Mouse (Mus musculus) MEL-GATA-1-ER (cell line): ENCODE measurements around the gene Dnajc5.

Experiments used
- DNase-seq: peaks from one replicate; pipeline ENCODE4 v3.0.0-alpha.2; 2012; ENCODE audit warnings: low read depth; ENCODE audit errors: extremely low read depth

The Dnajc5 gene

DNA sequence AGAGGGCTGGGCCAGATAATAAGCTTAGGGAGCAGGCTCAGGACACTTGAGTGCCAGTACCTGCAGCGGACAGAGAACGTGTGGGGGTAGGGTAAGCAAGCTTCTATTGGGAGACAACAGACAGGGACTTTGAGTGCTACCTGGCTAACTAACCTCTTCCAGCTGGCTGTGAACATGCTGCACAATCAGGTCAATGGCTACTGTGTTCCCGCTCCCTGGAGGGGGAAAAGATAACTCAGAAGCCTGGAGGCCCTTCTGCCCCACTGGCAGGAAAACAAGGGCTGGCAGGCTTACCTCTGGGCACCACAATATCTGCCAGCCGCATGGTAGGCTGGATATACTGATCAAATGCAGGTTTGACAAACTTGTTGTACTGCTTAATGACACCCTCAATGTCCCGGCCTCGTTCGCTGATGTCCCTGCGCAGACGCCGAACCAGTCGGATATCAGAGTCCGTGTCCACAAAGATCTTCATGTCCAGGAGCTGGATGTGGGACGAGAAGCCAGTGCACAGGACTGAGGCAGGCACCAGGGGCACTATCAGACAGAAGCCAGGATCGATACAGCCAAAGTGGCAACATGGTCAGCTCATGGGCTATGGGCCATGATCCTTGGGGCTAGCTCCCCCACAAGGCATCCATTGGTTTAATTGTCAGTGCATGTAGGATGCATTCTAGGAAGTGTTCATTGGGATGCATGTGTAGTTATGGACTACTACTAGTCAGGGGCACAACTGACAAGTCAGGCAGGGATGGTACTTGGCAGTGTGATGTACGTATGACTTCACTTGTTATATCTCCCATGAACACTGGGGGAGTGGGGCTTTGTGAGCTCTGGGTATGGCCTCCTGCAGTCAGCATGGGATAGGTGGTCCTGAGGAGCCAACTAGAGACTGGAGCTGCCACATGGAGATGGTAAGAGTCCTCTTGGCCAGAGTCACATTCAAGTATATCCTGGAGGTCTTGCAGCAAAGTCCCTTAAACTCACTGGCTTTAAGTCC, 52.9 kb downstream of the Dnajc5 start:
- no peak for DNase-seq

DNA sequence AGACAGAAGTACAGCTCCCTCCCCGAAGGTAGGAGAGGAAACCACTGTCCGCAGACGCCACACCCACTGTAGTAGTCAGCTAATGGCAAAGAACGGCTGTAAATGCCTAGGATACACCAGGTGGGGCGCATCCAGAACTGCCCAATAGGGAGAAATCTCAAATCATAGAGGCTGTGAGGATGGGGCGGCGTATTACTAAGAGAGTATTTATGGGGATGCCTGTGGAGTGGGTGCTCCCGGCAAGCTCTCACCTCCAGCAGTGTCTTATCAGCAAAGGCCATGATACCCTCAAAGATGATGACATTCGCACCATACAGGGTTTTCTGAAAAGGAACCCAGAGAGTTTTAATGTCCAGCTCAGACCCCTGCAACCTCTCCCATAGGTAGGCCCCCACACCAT, 53.7 kb downstream of the Dnajc5 start:
- DNase-seq: no peak

DNA sequence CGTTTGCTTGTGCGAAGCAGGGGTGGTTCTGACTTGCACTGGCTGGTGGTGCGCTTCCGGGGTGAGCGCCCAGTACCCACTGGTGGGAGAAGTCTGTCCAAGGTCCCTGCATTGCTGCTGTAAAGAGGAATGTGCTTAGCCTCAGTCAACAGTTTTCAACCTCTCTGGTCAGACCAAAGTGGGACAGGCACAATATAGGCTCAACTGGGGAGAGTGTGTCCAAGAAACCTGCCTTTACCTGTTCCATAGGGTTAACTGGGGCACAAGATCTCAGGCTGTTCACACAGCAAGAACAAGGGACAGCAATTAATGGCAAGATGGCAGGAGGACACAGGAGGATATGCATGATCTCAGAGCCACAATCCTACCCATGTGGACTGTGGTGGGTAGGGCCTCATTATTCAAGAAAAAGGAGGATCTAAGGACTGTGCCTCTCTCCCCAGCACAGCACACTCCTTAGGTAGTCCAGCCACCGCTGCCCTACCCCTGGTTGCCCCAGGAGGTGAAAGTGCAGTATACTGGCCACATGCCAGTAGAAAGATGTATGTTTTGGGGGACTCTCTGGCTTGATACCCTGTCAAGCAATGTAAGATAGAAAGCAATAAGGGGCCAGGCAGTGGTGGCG, 54.7 kb downstream of the Dnajc5 start:
- DNase-seq: no peak

DNA sequence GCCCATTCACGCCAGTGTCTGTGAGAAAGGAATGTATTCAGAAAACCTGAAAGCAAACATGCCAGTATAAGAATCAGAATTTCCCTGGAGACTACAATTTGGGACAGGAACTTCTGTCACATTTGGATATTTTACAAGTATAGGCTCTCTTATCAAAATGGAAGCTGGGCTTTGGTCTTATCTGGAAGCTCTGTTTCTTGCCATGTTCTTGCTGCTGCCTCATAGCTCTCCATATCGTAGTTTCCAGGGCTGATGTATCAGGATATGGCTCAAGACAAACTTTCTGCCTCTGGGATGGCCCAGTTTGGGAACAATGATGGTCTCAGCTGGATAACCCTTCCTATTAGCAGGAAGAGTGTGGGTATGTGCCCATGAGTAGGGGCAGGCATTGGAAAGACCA, 56.3 kb downstream of the Dnajc5 start:
- no peak for DNase-seq

DNA sequence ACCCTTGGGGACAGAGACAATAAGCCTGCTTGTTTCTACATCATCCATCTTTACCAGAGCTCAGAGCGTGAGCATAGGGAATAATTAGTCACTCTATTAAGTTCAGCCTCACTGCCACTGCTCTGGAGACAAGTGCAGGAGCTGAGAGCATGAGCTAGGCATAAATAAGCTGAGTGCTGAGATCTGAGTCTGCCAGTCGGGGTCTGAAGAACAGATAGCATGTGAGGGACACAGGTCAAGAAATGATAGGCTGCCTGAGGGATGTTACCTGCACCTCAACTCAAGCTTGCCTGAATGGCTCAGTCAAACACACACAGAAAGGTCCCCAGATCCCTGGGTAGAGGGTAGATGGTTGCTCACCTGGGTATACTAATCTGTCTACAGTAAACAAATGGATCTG, 56.8 kb downstream of the Dnajc5 start:
- DNase-seq: no peak

DNA sequence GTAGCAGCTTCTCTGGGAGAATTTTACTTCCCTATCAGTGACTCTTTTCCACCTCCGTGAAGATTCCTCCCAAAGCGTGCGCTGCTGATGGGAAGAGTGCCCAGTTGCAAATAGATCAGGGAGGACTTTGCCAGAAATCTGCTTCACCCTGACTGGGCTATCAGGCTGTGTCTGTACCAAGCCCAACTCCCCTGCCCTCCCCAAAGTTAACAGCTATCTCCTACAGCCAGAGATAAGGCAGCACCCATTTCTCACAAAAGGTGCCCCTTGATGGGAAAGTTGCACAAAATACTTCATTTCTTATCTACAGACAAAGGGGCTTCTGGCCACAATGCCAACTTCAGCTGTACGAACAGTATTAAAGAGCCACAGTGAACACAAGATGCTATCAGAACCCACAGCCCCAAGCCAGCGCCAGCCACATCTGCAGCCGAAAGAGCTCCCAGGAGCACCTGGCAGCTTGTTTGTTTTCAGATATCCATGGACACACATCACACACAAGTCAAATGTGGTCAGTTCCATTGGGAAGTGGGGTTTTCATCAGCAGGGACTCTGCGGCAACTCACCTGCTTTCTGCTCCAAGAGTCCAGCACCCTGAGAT, 57.8 kb downstream of the Dnajc5 start:
- DNase-seq: no peak

DNA sequence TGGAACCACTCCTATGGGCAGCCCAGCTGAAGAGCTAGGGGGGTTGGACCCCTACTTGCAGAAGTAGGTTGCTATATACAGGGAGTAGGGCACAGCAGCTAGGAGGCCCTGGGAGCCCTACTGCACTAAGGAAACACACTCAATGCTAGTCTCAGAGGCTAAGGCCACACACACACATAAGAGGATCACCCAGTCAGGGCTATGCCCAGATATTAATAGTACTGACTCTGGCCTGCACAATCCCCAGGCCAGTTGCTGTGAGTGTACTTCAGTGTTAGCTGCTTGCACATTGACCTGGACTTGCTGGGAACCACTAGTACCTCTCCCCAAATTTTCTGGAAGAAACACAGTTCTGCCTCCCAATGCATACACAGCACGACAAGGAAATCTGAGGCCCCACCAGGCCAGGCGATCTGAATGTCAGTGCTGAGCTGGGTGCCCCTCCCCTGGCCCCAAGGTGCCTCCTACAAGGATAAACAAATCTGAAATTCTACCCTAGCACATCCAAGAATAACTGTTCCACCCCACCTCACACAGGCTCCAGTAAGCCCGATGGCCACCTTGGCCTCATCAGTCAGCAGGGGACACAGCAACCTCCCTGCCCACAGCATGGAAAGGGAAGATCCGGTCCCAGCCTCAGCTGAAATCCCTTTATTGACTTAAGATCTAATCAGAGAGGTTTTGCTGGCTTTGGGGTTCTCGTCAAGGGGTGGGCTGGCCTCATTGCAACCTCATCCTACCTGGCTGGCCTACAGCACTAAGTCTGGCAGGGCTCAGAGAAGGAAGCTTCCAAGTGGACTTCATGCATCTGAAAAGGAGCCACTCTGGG, 58.7 kb downstream of the Dnajc5 start:
- DNase-seq: no peak

DNA sequence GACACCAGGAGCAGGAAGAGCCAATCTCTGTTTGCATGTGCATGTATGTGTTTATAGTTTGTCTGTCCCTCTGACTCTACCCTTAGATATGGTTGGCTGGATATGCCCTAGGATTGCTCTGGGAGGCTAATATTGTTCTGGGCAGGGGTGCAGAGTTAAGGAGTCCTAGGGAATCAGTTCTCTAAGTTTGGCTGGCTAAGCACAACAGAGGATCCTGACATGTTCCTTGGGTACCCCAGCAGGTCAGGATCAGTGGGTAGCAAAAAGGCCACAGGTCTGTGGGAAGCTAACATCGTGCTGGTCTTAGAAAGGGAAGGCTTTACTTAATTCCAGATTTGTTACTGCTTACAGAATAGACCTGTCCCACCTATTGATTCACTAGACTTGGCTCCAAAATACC, 59.4 kb downstream of the Dnajc5 start:
- DNase-seq: no peak

DNA sequence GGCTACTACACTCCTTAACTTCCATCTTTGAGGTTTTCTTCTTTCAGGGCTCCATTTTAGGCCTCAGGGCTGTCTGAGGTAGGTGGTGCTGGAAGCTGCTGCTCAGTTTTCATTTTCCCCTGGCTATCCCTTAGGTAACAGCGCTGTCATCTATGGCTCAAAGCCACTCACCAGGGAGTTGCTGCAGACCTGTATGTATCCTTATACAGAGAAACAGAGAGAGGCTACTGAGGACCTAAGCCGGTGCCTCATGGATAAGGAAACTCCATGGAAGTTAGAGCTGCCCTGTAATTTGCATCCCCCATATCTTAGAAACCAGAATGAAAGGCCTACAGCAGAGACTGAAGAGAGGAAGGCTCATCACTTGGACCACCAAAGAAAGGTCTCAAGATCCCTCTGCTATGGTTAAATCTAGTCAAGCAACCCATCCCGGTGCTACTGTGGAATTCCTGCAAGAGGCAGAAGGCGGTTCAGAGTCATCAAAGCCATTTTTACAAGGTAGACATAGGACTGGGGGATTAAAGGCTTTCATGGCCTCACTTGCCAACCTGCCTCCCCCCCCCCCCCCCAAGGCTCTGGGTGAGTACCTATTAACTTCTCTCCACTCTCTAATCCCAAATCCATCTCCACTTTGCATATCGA, 60.0 kb downstream of the Dnajc5 start:
- DNase-seq: no peak

DNA sequence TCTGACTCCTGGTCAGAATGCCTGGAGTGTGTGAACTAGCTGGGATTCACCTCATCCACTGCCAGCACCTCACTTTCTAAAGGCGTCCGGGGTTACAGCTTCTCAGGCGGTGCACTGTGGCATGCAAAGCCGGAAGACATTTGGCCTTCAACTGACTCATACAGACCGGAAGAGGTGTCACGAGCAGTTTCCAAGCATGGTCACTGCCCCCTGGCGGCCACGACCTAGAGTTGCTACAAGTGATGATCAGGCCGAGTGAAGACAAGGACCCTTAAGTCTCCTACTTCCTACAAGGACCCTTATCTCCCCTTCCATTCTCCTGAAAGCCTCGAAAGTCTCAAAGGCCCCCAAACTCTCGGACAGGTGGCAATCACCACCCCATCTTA, 60.7 kb downstream of the Dnajc5 start:
- DNase-seq: peak; percentile 89

DNA sequence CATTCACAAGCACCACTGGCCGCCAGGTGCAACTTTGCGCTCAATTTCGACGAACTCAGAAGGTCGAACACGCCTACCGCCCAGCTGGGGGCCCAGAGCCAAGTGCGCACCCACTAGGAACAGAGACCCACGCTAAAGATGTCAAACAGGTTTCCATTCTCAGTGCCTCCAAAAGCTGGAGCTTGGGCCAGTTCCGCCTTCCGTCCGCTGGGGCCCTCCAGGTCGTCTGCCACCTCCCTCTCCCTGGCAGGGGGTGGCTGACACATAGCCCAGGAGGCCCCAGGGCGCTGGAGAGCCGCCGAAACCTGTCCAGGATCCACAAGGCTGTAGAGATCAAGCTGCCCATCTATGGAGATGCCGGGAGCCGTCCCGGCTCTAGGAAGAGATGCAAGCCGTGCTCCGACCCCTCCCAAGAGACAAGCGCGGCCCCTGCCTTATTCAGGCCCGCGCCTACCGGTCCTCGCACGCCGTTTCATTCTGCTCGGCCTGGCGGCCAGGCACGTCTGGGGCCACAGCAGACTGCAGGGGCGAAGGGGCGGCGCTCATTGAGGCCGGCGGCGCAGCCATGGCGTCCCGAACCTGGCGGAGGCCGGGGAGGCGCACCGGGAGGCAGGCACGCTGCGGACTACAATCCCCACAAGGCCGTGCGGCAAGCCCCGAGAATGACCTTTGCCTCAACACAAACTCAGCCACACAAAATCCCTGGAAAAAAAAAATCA, 61.3 kb downstream of the Dnajc5 start:
- no peak for DNase-seq

DNA sequence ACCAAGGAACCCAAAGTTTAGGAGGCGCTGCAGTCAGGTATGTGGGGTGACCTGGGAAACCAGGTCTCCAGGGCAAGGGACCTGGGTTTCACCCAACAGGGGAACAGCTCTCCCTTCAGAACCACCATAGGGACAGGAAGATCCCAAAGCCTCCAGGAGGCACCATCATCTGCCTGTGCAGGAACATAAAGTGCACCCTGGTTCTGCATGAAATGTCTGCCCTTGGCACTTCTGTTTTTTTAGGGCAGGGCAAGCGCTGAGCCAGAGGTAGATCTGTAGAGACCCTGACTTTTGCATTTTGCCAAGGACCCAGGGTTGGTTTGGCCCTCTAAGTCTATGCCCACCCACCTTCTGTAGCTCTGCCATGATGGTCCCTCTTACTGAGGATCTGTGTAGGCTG, 62.1 kb downstream of the Dnajc5 start:
- DNase-seq: no peak

DNA sequence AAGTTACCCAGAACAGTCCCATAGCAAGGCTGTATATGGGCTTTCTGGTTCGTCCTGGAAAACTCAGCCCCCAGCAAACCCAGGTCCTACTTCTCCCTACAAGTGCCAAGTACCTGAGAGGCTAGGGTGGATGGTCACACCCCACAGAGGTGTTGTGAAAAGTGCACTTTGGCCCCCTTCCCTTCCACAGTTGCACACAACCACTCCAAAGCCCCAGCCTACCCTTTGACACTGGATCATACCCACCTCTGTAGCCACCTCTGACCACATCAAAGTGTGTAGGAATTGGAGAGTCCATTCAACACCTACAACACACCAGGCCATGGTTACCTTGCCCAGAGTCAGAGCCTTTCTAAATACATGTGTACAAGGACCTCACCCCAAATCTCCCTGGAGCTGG, 62.7 kb downstream of the Dnajc5 start:
- DNase-seq: no peak

DNA sequence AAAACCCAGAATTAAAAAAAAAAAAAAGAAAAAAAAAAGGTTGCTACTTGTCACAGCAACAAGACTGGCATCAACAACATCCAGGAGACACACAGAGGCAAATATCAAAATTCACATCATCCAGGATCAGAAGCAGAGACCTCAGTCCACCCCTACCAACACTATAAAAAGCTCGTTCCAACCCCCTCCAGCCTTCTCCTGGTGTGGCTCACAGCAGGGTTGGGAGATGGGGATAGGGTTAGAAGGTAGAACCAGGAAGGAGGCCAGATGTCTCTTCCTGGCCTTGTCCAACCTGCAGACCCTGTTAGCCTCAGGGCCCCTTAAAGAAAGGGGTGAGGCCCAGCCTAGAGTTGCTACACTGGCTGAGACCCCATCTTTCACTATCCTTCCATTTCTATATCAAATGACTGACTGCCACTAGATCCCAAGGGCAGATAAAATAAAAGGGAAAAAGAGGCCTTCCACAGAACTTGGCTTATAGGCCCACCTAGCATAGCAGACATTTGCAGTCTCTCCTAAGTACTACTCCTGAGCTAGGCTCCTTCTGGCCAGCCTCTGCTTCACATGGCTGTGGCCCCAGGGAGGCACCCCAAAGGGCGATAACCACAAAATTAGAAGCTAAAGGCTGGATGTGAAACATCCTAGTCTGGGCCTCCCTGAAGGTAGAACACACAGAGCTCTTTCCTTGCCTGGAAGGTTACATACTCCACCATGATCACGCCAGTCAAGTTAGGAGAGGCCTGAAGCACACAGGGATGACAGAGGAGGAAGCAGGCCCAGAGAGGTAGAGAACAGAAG, 63.4 kb downstream of the Dnajc5 start:
- no peak for DNase-seq

DNA sequence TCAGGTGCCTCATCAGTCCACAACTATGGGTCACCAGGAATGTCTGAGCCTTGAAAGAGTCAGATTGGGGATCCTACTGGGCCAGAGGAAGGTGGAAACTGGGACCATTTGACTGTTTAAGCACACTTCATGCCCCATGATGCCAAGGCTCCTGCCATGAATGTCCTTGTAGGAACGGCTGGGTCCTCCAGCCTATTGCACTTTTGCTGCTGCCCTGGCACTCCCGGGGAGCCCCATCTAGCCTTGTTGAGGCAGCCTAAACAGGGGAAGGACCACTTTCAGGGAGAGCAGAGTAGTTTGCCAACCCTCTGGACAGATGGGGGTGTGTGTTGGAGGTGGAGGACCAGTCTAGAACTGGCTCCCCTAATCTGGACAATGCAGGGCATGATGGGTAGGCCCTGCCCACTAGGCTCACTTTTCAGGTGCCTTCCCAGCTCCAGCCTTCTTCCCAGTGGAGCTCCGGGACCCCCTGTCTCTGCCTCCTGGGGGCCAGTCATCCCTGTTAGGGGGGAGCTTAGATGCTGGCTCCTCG, 64.2 kb downstream of the Dnajc5 start, which contains the start of gene Uckl1:
Uckl1 (minus strand) TSS at position 482 of the 532 bp plus-strand sequence.
- no peak for DNase-seq

DNA sequence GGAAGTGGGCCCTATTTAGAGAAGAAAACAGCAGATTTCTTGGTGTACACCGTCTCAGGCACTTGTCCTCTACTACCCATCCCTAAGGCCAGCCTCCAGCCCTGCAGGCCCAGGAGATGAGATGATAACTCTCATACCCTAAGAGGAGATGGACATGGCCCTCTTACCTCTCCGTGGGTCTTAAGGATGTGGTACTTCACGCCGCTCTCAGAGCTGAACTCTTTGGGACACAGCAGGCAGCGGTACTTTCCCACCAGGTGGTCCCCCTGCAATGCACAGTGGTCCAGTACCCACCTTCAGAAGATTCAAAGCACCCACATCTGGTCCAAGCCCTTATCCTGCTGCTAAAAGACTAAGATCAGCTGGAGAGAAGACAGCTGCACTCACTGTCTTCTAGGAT, 65.2 kb downstream of the Dnajc5 start:
- DNase-seq: no peak

DNA sequence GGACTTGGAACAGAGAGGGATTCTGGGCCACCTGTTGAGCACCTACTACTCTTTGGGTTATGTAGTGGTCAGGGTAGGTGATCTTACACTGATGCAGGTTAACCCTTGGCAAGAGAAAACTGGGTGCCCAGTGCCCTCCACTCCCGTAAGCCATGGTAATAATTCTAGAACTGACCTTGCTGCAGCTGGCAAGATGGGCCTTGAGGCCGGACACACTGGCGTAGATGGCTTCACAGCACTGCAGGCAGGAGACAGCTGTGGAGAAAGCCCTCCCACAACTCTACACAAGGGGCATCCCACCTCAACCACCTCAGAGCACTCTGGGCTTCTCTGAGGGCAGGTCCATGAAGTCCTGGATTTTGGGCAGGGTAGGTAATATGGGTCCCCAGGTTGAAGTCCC, 65.8 kb downstream of the Dnajc5 start:
- DNase-seq: no peak

DNA sequence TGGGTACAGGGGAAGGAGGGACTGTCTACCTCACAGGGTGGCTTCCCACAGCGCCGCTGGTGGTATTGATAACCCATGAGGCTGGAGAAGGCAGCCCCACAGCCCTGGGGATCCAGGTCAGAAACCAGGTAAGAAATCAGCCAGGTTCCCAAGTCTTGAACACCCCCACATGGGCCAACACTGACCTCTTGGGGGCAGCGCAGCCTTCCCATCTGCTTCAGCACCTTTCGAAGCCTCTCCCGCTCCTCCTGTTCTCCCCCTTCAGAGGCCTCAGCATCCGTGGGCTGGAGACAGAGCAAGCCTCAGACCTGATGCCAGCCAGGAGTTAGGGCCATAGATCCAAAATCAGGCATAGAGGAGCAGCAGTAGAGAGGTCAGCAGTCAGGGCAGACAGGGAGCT, 67.5 kb downstream of the Dnajc5 start:
- no peak for DNase-seq

DNA sequence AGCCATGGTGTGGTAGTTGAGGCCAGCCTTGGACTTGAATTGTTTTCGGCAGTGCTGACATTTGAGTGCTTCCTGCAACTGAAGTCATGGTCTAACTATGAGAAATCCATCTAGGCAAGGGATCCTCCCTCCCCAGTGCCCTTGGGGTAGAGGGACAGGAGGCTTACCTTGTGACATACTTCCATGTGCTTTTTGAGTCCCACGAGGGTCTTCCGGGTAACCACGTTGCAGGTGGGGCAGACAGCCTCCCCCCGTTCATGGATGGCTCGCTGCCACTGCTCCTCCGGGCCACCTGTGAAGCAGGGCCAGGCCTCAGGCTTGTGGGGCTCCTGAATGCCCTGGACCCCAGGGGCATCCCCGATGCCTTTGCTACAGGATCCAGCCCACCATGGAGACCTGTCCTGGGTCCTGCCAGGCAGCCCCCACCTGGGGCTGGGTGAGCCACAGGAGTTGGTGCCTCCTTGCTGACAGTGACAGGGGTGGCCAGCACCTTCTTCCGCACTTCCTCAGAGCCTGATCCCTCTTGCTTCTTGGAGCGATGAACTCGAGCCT, 68.0 kb downstream of the Dnajc5 start:
- DNase-seq: no peak
